Mouse (Mus musculus): ENCODE results near the gene Tpbpb.
"Not testable (repeated sequence)": the region's sequence is repeated elsewhere in the genome, so short reads cannot be mapped to it uniquely, and the experiment has no call there.

Gene Tpbpb

DNA sequence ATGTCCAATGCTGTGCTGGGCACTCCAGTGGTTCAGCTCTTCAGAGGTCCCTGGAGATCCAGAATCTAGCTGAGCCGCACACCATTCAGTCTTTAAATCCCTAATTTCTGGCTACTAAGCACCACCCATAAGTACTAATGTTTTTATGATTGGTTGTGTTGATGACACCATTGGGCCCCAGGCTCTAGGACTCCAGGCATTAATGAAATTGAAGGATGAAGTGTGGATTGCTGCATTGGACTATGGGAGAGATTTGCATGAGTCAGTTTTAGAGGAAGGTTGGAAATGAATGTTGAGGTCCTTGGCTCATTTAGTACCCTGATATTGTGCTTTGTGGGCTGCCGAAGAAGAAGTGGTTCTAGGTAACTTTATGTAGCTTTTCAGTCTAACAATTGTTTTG is at the start of gene Tpbpb:
TSS of gene Tpbpb (minus strand) at position 101 of the 400 bp plus-strand sequence.
- not testable (repeated sequence) for H3K36me3 ChIP-seq (ENCODE audit: insufficient read depth, low read length); H3K4me3 ChIP-seq (replicated peaks; ENCODE audit: low read length); H3K27me3 ChIP-seq (ENCODE audit: insufficient read depth, low read length); H3K9me3 ChIP-seq (ENCODE audit: low read length); H3K4me1 ChIP-seq (replicated peaks; ENCODE audit: low read depth, low read length)

DNA sequence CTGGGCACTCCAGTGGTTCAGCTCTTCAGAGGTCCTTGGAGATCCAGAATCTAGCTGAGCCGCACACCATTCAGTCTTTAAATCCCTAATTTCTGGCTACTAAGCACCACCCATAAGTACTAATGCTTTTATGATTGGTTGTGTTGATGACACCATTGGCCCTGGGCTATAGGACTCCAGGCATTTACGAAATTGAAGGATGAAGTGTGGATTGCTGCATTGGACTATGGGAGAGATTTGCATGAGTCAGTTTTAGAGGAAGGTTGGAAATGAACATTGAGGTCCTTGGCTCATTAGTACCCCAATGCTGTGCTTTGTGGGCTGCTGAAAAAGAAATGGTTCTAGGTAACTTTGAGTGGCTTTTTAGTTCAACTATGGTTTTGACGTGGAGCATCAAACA is 37.2 kb upstream of the Tpbpb start, which contains the start of gene Tpbpa:
TSS of gene Tpbpa (minus strand) at position 101 of the 400 bp plus-strand sequence.
- H3K9me3 ChIP-seq (ENCODE audit: low read length); H3K4me3 ChIP-seq (replicated peaks; ENCODE audit: low read length); H3K4me1 ChIP-seq (replicated peaks; ENCODE audit: low read depth, low read length); H3K27me3 ChIP-seq (ENCODE audit: insufficient read depth, low read length); H3K36me3 ChIP-seq (ENCODE audit: insufficient read depth, low read length): not testable (repeated sequence)

GRCm38 (mm10) chr13:60936500-60936901 is 31.8 kb upstream of the Tpbpb start, which contains the start of the genes Gm49391 and Ctla2a:
Gene Gm49391 (minus strand): TSS chr13:60936571.
Gene Ctla2a (minus strand): TSS chr13:60936625.
- H3K4me3 ChIP-seq (replicated peaks; ENCODE audit: low read length): no peak within 1 kb of the TSS

GRCm38 (mm10) chr13:60935490-60935889 is 30.8 kb upstream of the Tpbpb start, which contains the start of gene Gm49393:
Gene Gm49393 (minus strand): TSS chr13:60935590.
- not testable (repeated sequence) for H3K27me3 ChIP-seq (ENCODE audit: insufficient read depth, low read length); H3K36me3 ChIP-seq (ENCODE audit: insufficient read depth, low read length); H3K9me3 ChIP-seq (ENCODE audit: low read length); H3K4me3 ChIP-seq (replicated peaks; ENCODE audit: low read length); H3K4me1 ChIP-seq (replicated peaks; ENCODE audit: low read depth, low read length)

More at GRCm38 (mm10) chr13:60936500-60936901, 31.8 kb upstream of the Tpbpb start, which contains the start of the genes Gm49391 and Ctla2a:
- Histone ChIP-seq H3K9me3 (ENCODE audit: low read length) (no peaks in the 10 kb centered on the region), H3K4me1 (replicated peaks; ENCODE audit: low read depth, low read length) (no peaks in the 10 kb centered on the region), H3K36me3 (ENCODE audit: insufficient read depth, low read length) (no peaks in the 10 kb centered on the region), H3K27me3 (ENCODE audit: insufficient read depth, low read length) (no peaks in the 10 kb centered on the region)
- TF ChIP-seq CTCF (conservative IDR thresholded peaks at IDR 0.05; ENCODE audit: low read length): no peak
- TF ChIP-seq NANOG (IDR thresholded peaks at IDR 0.05; ENCODE audit: borderline replicate concordance, low read length): no peak
- no peak for TF ChIP-seq POU5F1 (IDR thresholded peaks at IDR 0.05; ENCODE audit: borderline replicate concordance, low read length)

GRCm38 (mm10) chr13:60897328-60897727 is 7.4 kb downstream of the Tpbpb start, which contains the start of gene Ctla2b:
Gene Ctla2b (minus strand): TSS chr13:60897447.
- no peaks in the 10 kb centered on the region for H3K36me3 ChIP-seq (ENCODE audit: insufficient read depth, low read length)

GRCm38 (mm10) chr13:60896794-60897193 is 7.9 kb downstream of the Tpbpb start, which contains the start of gene Gm49392:
Gene Gm49392 (minus strand): TSS chr13:60896894.
- H3K4me3 ChIP-seq (replicated peaks; ENCODE audit: low read length); H3K27me3 ChIP-seq (ENCODE audit: insufficient read depth, low read length); H3K9me3 ChIP-seq (ENCODE audit: low read length); H3K36me3 ChIP-seq (ENCODE audit: insufficient read depth, low read length); H3K4me1 ChIP-seq (replicated peaks; ENCODE audit: low read depth, low read length): not testable (repeated sequence)

More at GRCm38 (mm10) chr13:60897328-60897727, 7.4 kb downstream of the Tpbpb start, which contains the start of gene Ctla2b:
- Histone ChIP-seq H3K4me1 (replicated peaks; ENCODE audit: low read depth, low read length) (no peaks in the 10 kb centered on the region), H3K27me3 (ENCODE audit: insufficient read depth, low read length) (no peaks in the 10 kb centered on the region), H3K9me3 (ENCODE audit: low read length) (no peaks in the 10 kb centered on the region), H3K4me3 (replicated peaks; ENCODE audit: low read length) (no peak within 1 kb of the TSS)
- TF ChIP-seq POU5F1 (IDR thresholded peaks at IDR 0.05; ENCODE audit: borderline replicate concordance, low read length) (no peak), CTCF (conservative IDR thresholded peaks at IDR 0.05; ENCODE audit: low read length) (no peak), NANOG (IDR thresholded peaks at IDR 0.05; ENCODE audit: borderline replicate concordance, low read length) (no peak)

DNA sequence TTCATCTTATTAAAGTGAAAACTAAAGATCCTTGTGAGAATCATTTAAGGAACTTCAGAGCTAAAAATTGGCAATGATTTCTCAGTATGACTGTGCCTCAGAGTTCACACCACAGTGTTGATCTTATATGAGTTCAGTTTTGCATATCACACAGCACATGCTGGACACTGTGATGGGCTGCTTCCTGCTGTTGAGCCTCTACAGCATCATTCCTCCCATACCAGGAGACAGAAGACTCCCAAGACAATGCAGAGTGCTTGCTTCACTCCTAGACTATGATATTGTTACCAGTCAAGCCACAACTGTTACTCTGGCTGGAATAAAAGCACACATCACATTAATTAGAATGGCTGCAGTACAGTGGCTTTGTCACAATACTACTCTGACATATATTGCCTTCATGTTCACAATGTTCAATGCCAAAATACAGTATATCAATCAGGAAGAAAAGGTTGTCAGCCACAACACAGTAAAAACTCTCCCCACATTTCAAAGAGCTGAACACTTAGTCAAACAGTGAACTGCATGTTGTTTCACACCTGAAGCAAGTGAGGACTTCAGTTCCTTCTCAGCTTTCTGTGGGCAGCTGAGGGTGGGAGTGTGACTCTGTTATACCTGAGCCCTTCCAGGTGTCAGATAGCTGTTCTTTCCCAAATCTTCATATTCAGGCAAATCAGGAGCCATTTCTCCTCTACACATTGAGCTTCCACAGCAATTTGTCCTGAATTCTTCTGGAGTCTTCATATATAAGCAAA is 9.1 kb downstream of the Tpbpb start:
- Histone ChIP-seq H3K4me1 (replicated peaks; ENCODE audit: low read depth, low read length) (no peaks in the 10 kb centered on the region), H3K27me3 (ENCODE audit: insufficient read depth, low read length) (no peaks in the 10 kb centered on the region), H3K9me3 (ENCODE audit: low read length) (no peaks in the 10 kb centered on the region), H3K36me3 (ENCODE audit: insufficient read depth, low read length) (no peaks in the 10 kb centered on the region), H3K4me3 (replicated peaks; ENCODE audit: low read length) (no peak overlapping the region)
- no peak for TF ChIP-seq NANOG (IDR thresholded peaks at IDR 0.05; ENCODE audit: borderline replicate concordance, low read length)
- no peak for TF ChIP-seq POU5F1 (IDR thresholded peaks at IDR 0.05; ENCODE audit: borderline replicate concordance, low read length)
- TF ChIP-seq CTCF (conservative IDR thresholded peaks at IDR 0.05; ENCODE audit: low read length): no peak

GRCm38 (mm10) chr13:60892301-60892700 is 12.4 kb downstream of the Tpbpb start:
- Histone ChIP-seq H3K27me3 (ENCODE audit: insufficient read depth, low read length) (no peaks in the 10 kb centered on the region), H3K4me3 (replicated peaks; ENCODE audit: low read length) (no peak overlapping the region), H3K9me3 (ENCODE audit: low read length) (no peaks in the 10 kb centered on the region), H3K36me3 (ENCODE audit: insufficient read depth, low read length) (no peaks in the 10 kb centered on the region), H3K4me1 (replicated peaks; ENCODE audit: low read depth, low read length) (no peaks in the 10 kb centered on the region)
- TF ChIP-seq POU5F1 (IDR thresholded peaks at IDR 0.05; ENCODE audit: borderline replicate concordance, low read length) (no peak), NANOG (IDR thresholded peaks at IDR 0.05; ENCODE audit: borderline replicate concordance, low read length) (no peak), CTCF (conservative IDR thresholded peaks at IDR 0.05; ENCODE audit: low read length) (no peak)

GRCm38 (mm10) chr13:60864281-60864680 is 40.4 kb downstream of the Tpbpb start, which contains the start of gene 4930486L24Rik:
Gene 4930486L24Rik (minus strand): TSS chr13:60864475.
- Histone ChIP-seq H3K9me3 (ENCODE audit: low read length) (no peaks in the 10 kb centered on the region), H3K4me1 (replicated peaks; ENCODE audit: low read depth, low read length) (no peaks in the 10 kb centered on the region), H3K36me3 (ENCODE audit: insufficient read depth, low read length) (no peaks in the 10 kb centered on the region), H3K4me3 (replicated peaks; ENCODE audit: low read length) (no peak within 1 kb of the TSS), H3K27me3 (ENCODE audit: insufficient read depth, low read length) (no peaks in the 10 kb centered on the region)
- TF ChIP-seq NANOG (IDR thresholded peaks at IDR 0.05; ENCODE audit: borderline replicate concordance, low read length) (no peak), CTCF (conservative IDR thresholded peaks at IDR 0.05; ENCODE audit: low read length) (no peak)

Measured in E14TG2a.4 (cell line).